Mouse (Mus musculus): Measurements from ENCODE around the gene Slc51a. TPM values are rescaled to one million over a fixed set of nuclear protein-coding genes. Genes with fewer than 3 reads are reported as not detected.

The Slc51a gene
- polyA plus RNA-seq, 1 experiment from 2014 or later: 0.04 TPM

DNA sequence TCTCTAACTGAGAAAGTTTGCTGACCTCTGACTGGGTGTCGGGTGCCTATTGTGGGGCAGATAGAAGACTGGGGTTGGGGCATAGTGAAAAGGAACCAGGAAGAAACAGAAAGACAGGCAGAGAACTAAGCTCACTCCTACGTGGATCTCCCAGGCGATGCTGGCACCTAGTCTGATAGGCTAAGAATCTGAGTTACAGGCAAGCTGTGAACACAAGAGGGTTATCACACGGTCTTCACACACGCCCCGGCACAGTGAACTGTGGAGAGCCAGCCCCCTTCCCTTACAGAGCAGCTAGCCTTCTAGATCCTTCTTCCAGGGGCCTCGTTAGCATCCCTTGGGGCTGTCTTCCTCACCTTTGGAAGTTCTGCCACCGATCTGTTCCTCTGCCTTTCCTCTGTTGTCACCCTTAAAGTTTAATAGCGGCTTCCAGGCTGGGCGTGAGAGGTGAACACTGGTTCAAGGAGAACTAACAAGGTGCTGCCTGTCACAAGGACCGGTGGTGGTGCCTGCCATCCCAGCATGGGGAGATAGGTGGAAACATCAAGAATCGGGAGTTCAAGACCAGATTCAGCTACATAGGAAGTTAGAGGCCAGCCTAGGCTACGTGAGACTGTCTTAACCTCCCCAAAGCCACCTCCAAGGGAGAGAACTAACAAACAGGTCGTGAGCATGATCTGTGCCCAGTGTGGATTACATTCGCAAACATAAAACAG lies 32.1 kb upstream of the Slc51a start:
- ChIA-PET POLR2A (no interaction called here), CTCF (interaction anchor here (1.2 kb wide), 1 partner anchor 12 kb away, joined by 3 read pairs; no protein-coding TSS in a partner anchor)
- in situ Hi-C loops (cut with MboI; ENCODE audit: low pct_unique_long_range_greater_than_20kb): no loop called here
- no peak for TF ChIP-seq CTCF (IDR thresholded peaks at IDR 0.05)
- H3K27me3 ChIP-seq: no peaks in the 10 kb centered on the region
- ATAC-seq: no peak
- DNase-seq (ENCODE audit: low read depth, low spot score): no peak

DNA sequence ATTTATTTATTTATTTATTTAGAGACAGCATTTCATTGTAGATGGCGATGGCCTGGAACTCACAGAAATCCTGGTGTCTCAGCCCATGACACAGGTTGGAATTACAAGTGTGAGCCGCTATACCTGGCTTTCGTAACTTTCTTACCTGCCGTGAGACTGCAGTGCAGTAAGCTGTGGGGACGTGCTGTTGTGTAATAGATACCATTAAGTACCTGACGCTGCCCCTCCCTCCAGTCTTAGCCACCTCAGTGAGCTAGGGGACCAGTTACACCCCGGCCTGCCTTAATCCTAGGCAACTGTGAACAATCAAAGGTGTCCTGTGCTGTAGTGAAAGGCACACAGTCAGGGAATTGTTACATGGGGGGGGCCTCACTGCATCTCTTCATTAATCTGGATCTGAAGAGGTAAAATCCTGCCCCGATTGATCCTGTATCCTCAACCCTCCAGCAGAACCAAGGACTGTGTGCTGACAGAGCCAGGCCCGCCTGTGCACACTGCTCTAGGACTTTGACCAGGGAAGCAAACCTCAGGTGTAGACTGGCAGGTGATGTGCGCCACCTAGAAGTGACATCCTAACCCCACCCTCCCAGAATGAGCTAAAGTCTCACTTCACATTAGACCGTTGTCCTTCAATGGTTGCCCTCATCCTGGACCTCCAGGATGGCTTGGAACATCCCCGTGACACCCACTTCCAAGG lies 30.3 kb upstream of the Slc51a start:
- ChIA-PET POLR2A (no interaction called here), CTCF (no interaction called here)
- DNase-seq (ENCODE audit: low read depth, low spot score): no peak
- no peaks in the 10 kb centered on the region for H3K27me3 ChIP-seq
- no peak for ATAC-seq
- in situ Hi-C loops (cut with MboI; ENCODE audit: low pct_unique_long_range_greater_than_20kb): no loop called here
- TF ChIP-seq CTCF (IDR thresholded peaks at IDR 0.05): no peak

- CTCF ChIA-PET: interaction anchor here (1.0 to 1.3 kb wide), 2 partner anchors 8 to 167 kb away, joined by 3 read pairs; no protein-coding TSS in a partner anchor
- H3K27me3 ChIP-seq: no peaks in the 10 kb centered on the region
- POLR2A ChIA-PET: no interaction called here
- no peak for TF ChIP-seq CTCF (IDR thresholded peaks at IDR 0.05)
- ATAC-seq (no peak), DNase-seq (ENCODE audit: low read depth, low spot score) (no peak)
- in situ Hi-C loops (cut with MboI; ENCODE audit: low pct_unique_long_range_greater_than_20kb): no loop called here
These were observed 28.6 kb upstream of the Slc51a start for GRCm38 (mm10) chr16:32516006-32516962.

GRCm38 (mm10) chr16:32513948-32514347 lies 26.3 kb upstream of the Slc51a start:
- CTCF ChIA-PET: no interaction called here
- ATAC-seq (no peak), DNase-seq (ENCODE audit: low read depth, low spot score) (no peak)
- in situ Hi-C loops (cut with MboI; ENCODE audit: low pct_unique_long_range_greater_than_20kb): loop anchor here (5.0 kb wide), 1 partner anchor 173 kb away; no protein-coding TSS in a partner anchor
- TF ChIP-seq CTCF (IDR thresholded peaks at IDR 0.05): no peak
- POLR2A ChIA-PET: no interaction called here
- no peaks in the 10 kb centered on the region for H3K27me3 ChIP-seq

DNA sequence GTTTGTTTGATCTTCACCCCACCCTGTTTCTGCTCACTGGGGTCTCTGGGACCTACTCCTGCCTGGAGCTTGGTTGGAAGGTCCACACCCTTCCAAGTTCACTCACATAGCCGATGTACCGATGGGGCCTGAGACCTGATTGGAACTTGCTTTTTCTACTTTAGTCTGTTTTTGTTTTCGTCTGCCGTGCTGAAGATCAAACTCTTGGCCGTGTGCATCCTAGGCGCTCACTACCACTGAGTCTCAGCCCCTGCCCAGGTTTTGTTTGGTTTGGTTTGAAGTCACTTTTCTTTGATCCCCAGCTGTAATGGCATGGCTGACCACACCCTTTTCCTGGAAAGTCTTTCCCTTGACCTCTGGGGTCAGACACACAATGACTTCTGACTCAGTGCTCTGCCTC lies 25.7 kb upstream of the Slc51a start:
- DNase-seq (ENCODE audit: low read depth, low spot score): no peak
- TF ChIP-seq CTCF (IDR thresholded peaks at IDR 0.05): no peak
- POLR2A ChIA-PET: no interaction called here
- no peak for ATAC-seq
- no peaks in the 10 kb centered on the region for H3K27me3 ChIP-seq
- CTCF ChIA-PET: interaction anchor here (1.0 kb wide), 1 partner anchor 13 kb away, joined by 3 read pairs; no protein-coding TSS in a partner anchor
- in situ Hi-C loops (cut with MboI; ENCODE audit: low pct_unique_long_range_greater_than_20kb): loop anchor here (5.0 kb wide), 1 partner anchor 174 kb away; no protein-coding TSS in a partner anchor

DNA sequence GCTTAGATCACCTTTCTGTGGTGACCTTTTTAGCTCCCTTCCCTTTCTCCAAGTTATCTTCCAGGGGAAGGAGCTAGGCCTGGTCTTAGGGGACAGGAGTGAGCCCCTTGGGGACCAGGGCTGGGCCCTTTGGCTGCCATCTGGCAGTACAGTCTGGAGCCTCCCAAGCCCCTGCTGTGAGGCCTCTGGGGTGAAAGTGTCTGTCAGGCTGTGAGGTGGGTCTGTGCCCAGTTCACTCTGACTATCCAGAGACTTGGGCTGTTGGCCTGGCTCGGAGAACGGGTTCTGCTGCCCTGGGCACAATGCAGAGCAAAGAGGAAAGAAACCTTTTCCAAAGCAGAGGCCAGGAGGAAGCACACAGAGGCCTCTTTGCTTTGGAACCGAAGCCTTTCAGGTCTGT lies 25.2 kb upstream of the Slc51a start:
- in situ Hi-C loops (cut with MboI; ENCODE audit: low pct_unique_long_range_greater_than_20kb): loop anchor here (5.0 kb wide), 1 partner anchor 174 kb away; no protein-coding TSS in a partner anchor
- ChIA-PET POLR2A (no interaction called here), CTCF (interaction anchor here (1.0 kb wide), 1 partner anchor 13 kb away, joined by 3 read pairs; no protein-coding TSS in a partner anchor)
- DNase-seq (ENCODE audit: low read depth, low spot score): no peak
- no peaks in the 10 kb centered on the region for H3K27me3 ChIP-seq
- no peak for ATAC-seq
- TF ChIP-seq CTCF (IDR thresholded peaks at IDR 0.05): no peak

GRCm38 (mm10) chr16:32511827-32512490 lies 24.3 kb upstream of the Slc51a start:
- POLR2A ChIA-PET: no interaction called here
- no peaks in the 10 kb centered on the region for H3K27me3 ChIP-seq
- no peak for ATAC-seq
- in situ Hi-C loops (cut with MboI; ENCODE audit: low pct_unique_long_range_greater_than_20kb): loop anchor here (5.0 kb wide), 1 partner anchor 175 kb away; no protein-coding TSS in a partner anchor
- TF ChIP-seq CTCF (IDR thresholded peaks at IDR 0.05): no peak
- DNase-seq (ENCODE audit: low read depth, low spot score): no peak
- CTCF ChIA-PET: interaction anchor here (1.2 to 2.1 kb wide), 2 partner anchors 12 kb away, joined by 3 to 8 read pairs; no protein-coding TSS in a partner anchor

DNA sequence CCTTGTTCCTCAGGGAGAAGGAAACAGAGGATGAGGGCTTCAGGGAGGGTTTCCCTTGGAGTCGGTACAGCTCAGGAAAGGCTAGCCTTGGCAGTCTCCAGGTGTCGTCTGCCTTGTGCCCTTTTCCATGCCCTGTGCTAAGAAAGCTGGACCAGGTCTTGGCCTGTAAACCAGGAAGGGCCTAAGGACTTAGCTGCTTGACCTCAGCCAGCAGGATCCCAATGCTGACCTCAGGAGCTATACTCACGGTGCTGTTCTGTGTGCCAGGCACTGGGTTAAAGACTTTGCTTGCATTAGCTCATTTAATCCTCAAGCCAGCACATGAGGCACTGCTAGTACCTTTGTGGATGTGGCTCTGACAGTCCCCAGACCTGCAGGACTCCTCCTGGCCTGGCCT lies 23.7 kb upstream of the Slc51a start:
- in situ Hi-C loops (cut with MboI; ENCODE audit: low pct_unique_long_range_greater_than_20kb): loop anchor here (5.0 kb wide), 1 partner anchor 176 kb away; no protein-coding TSS in a partner anchor
- H3K27me3 ChIP-seq: no peaks in the 10 kb centered on the region
- ATAC-seq (no peak), DNase-seq (ENCODE audit: low read depth, low spot score) (no peak)
- CTCF ChIA-PET: interaction anchor here (1.2 to 2.1 kb wide), 2 partner anchors 12 to 13 kb away, joined by 3 to 8 read pairs; no protein-coding TSS in a partner anchor
- POLR2A ChIA-PET: no interaction called here
- no peak for TF ChIP-seq CTCF (IDR thresholded peaks at IDR 0.05)

- POLR2A ChIA-PET: no interaction called here
- TF ChIP-seq CTCF (IDR thresholded peaks at IDR 0.05): no peak
- CTCF ChIA-PET: interaction anchor here (1.2 to 2.1 kb wide), 2 partner anchors 11 to 14 kb away, joined by 3 to 8 read pairs; no protein-coding TSS in a partner anchor
- ATAC-seq: no peak
- no peak for DNase-seq (ENCODE audit: low read depth, low spot score)
- in situ Hi-C loops (cut with MboI; ENCODE audit: low pct_unique_long_range_greater_than_20kb): loop anchor here (5.0 kb wide), 1 partner anchor 177 kb away; no protein-coding TSS in a partner anchor
- no peaks in the 10 kb centered on the region for H3K27me3 ChIP-seq
These were observed 23.0 kb upstream of the Slc51a start for GRCm38 (mm10) chr16:32510399-32511337.

Measured in Patski (cell line).